Mouse (Mus musculus): Measurements from ENCODE around the gene Mgst1.

DNA sequence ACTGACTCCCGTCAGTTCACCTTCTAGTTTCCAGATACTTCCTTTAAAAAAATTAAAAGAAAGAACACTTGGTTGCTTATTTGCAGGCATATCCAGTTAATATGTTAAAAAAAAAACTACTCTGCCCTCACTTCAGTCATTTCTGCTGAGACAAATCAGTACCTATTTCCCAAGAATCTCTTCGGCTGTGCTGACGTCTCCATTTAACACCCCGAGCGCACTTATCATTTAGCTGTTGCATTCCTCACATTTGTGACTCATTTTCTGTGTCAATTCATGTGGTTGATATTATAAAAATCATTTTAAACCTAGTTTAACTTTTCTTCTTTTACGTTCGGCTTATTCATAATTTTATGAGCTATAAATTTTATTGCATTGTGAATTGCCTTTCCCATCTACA, 47.7 kb upstream of the Mgst1 start:
- no peak for TF ChIP-seq CTCF (IDR thresholded peaks at IDR 0.05; ENCODE audit: control insufficient read depth, insufficient read depth, insufficient read length)
- TF ChIP-seq USF1 (IDR thresholded peaks at IDR 0.05; ENCODE audit: low read depth): no peak

Data from C2C12 (cell line).